Comparison of ENCODE assay signal across 34 mouse cellular contexts in the genomic region with DNA sequence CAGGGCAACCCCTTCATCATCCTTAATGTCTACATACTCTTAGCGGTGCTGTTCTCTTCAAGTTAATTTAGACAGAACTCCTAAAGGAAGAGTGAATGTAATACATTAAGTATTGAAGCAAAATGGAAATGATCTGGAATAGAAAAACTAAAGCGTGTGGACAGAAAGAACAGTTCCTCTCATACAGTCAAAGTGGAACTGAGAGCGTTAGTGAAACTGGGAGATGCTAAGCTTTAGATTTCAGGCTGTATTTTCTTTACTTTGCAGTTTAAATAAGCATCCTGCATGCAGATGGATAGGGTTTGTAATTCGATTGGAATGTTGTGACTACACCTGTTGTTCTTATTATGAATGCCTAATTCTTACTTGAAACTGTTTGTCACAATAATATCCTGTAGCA.
"Had no signal": no experiment of that assay in that cellular context is flagged by ENCODE, and none has a peak within 500 bp of the region (broad histone marks: within the 10 kb centered on the region; RNA-seq: fewer than 3 reads in every experiment).

No protein-coding gene starts in this region.

- H3K4me1 ChIP-seq: heart, embryonic 12.5 days; heart, embryonic 13.5 days; heart, embryonic 15.5 days; hindbrain, embryonic 10.5 days; hindbrain, embryonic 12.5 days; hindbrain, embryonic 13.5 days; hindbrain, embryonic 15.5 days; intestine, embryonic 15.5 days; kidney, embryonic 15.5 days had no signal

- H3K27ac ChIP-seq: heart, embryonic 13.5 days; heart, embryonic 15.5 days; hindbrain, embryonic 10.5 days; hindbrain, embryonic 12.5 days; hindbrain, embryonic 13.5 days; hindbrain, embryonic 14.5 days; hindbrain, embryonic 15.5 days; hindbrain, postnatal 0 days; intestine, embryonic 15.5 days; kidney, embryonic 15.5 days; kidney, postnatal 0 days; layer of hippocampus, adult 2 months had no signal

- H3K9me3 ChIP-seq: heart, embryonic 12.5 days; heart, embryonic 13.5 days; heart, embryonic 15.5 days; hindbrain, embryonic 10.5 days; hindbrain, embryonic 12.5 days; hindbrain, embryonic 13.5 days; hindbrain, embryonic 15.5 days; intestine, embryonic 15.5 days; kidney, embryonic 15.5 days had no signal

- H3K36me3 ChIP-seq: heart, embryonic 12.5 days; heart, embryonic 13.5 days; heart, embryonic 15.5 days; hindbrain, embryonic 10.5 days; hindbrain, embryonic 12.5 days; hindbrain, embryonic 13.5 days; hindbrain, embryonic 15.5 days; intestine, embryonic 15.5 days; kidney, embryonic 15.5 days had no signal

- DNase-seq: heart, postnatal 10 days; heart, postnatal 14 days; heart, postnatal 36 days; heart, postnatal 4 days; kidney, adult 11 months; kidney, adult 18-20 months; kidney, adult 2 months; kidney, adult 8-10 months; kidney, adult 9 months; kidney, postnatal 10 days; kidney, postnatal 14 days; kidney, postnatal 25 days; kidney, postnatal 36 days; kidney, postnatal 4 days; layer of hippocampus, adult 9-11 months; layer of hippocampus, postnatal 36 days had no signal

- H3K27me3 ChIP-seq: heart, embryonic 12.5 days; heart, embryonic 13.5 days; heart, embryonic 15.5 days; hindbrain, embryonic 12.5 days; hindbrain, embryonic 13.5 days; hindbrain, embryonic 15.5 days; intestine, embryonic 15.5 days; kidney, embryonic 15.5 days had no signal

- H3K4me3 ChIP-seq: heart, embryonic 12.5 days; heart, embryonic 13.5 days; heart, embryonic 15.5 days; hindbrain, embryonic 10.5 days; hindbrain, embryonic 12.5 days; hindbrain, embryonic 13.5 days; hindbrain, embryonic 15.5 days; intestine, embryonic 15.5 days; kidney, embryonic 15.5 days; layer of hippocampus, adult 2 months had no signal

- H3K4me2 ChIP-seq: heart, embryonic 11.5 days; heart, embryonic 12.5 days; heart, embryonic 13.5 days; heart, embryonic 15.5 days; hindbrain, embryonic 12.5 days; hindbrain, embryonic 13.5 days; hindbrain, embryonic 14.5 days; hindbrain, embryonic 15.5 days; intestine, embryonic 15.5 days; kidney, embryonic 15.5 days had no signal

- H3K9ac ChIP-seq: heart, embryonic 12.5 days; heart, embryonic 13.5 days; heart, embryonic 15.5 days; hindbrain, embryonic 12.5 days; hindbrain, embryonic 13.5 days; hindbrain, embryonic 14.5 days; hindbrain, embryonic 15.5 days; intestine, embryonic 15.5 days; kidney, embryonic 15.5 days had no signal

- ATAC-seq: hindbrain, embryonic 16.5 days; hindbrain, postnatal 0 days; inflammation-experienced regulatory T-cells, adult 6 months; intestine, embryonic 15.5 days; intestine, embryonic 16.5 days; intestine, postnatal 0 days had no signal
